Mouse (Mus musculus) liver, embryonic 14.5 days (tissue): ENCODE results near the gene Trpm4.

ENCODE experiments used
- CTCF ChIP-seq: IDR thresholded peaks from 2 replicates; pipeline ENCODE4 v1.5.1; 2016; ENCODE audit warnings: antibody characterized with exemption, low read depth, control low read depth
- EP300 ChIP-seq: IDR thresholded peaks from 2 replicates; pipeline ENCODE4 v1.6.1; 2016; ENCODE audit warnings: antibody characterized with exemption, low read depth

DNA sequence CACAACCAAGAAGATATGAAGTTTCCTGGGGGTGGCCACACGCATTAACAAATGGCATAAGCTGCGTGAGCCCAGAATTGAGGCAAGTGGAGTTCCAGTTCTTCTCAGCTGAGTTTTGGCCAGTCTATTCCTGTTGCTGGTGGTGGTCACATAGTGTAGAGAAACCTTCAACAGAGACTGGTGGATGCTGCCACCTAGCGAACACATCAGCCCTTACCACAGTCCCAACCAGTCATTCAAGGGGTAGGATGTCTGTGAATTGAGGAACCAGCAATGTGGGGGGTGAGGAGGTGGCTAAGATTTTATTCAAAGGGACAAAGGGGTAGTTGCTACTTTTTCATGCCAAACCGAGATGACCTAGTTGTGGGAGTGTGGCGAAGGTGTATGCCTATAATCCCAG, 33.8 kb downstream of the Trpm4 start:
- peak; percentile 73 for TF ChIP-seq CTCF
- no peak for TF ChIP-seq EP300
